Mouse (Mus musculus) testis, postnatal 14 days (tissue): ENCODE results near the gene Gm10647.
"Not testable (repeated sequence)": the region's sequence is repeated elsewhere in the genome, so short reads cannot be mapped to it uniquely, and the experiment has no call there.

ENCODE experiments used
- DNase-seq: peaks from one replicate; pipeline ENCODE4 v3.0.0; 2021; ENCODE audit warnings: low spot score

Gm10647 gene

GRCm38 (mm10) chr9:66796739-66797138 lies at the start of gene Gm10647:
Gm10647 (plus strand) TSS chr9:66797039.
- no peak for DNase-seq

- no peak for DNase-seq
Measured at GRCm38 (mm10) chr9:66748390-66748789, 48.4 kb upstream of the Gm10647 start.

GRCm38 (mm10) chr9:66752849-66753248 lies 44.0 kb upstream of the Gm10647 start:
- no peak for DNase-seq

GRCm38 (mm10) chr9:66760991-66761390 lies 35.8 kb upstream of the Gm10647 start:
- no peak for DNase-seq

DNA sequence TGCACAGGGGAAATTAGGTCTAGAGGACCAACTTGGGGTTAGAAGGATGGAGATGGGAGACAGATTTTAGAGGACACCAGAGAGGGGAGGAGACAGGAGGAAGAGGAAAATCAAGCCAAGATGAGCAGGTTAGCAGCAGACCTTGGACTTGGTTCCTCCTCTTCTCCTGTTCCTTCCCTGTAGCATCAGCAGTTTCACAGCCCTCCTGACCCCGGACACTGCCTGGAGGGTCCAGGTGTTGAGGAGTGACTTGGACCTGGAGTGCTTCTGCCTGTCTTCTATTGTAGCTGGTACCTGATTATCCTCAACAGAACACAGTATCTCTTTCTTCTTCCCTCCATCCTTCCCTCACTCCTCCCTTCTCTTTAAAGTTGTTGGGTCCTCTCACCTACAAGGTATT lies 28.1 kb upstream of the Gm10647 start:
- no peak for DNase-seq

- no peak for DNase-seq
Measured at GRCm38 (mm10) chr9:66769275-66769674, 27.6 kb upstream of the Gm10647 start.

- no peak for DNase-seq
Measured at GRCm38 (mm10) chr9:66770701-66771100, 26.1 kb upstream of the Gm10647 start.

- DNase-seq, result not testable (repeated sequence)
Measured at GRCm38 (mm10) chr9:66784552-66784951, 12.3 kb upstream of the Gm10647 start.

DNA sequence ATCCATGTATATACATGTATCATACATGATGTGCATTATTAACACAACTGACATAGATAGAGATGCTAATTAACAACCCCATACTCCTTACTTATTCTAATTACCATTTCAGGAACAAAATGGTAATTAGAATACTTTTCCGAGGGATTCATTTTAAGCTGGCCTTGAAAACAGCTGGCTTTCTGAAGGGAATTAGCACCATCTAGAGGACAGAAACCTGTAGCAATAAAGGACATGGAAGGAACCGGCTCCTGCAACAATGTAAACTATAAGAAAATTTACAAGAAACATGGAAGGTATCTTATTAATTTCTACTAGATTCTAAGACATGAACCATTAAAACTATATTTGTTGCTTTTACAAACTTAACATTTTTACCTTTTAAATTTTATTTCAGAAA lies 9.0 kb upstream of the Gm10647 start:
- no peak for DNase-seq

GRCm38 (mm10) chr9:66794629-66795463 lies 2.0 kb upstream of the Gm10647 start:
- DNase-seq, result no peak

DNA sequence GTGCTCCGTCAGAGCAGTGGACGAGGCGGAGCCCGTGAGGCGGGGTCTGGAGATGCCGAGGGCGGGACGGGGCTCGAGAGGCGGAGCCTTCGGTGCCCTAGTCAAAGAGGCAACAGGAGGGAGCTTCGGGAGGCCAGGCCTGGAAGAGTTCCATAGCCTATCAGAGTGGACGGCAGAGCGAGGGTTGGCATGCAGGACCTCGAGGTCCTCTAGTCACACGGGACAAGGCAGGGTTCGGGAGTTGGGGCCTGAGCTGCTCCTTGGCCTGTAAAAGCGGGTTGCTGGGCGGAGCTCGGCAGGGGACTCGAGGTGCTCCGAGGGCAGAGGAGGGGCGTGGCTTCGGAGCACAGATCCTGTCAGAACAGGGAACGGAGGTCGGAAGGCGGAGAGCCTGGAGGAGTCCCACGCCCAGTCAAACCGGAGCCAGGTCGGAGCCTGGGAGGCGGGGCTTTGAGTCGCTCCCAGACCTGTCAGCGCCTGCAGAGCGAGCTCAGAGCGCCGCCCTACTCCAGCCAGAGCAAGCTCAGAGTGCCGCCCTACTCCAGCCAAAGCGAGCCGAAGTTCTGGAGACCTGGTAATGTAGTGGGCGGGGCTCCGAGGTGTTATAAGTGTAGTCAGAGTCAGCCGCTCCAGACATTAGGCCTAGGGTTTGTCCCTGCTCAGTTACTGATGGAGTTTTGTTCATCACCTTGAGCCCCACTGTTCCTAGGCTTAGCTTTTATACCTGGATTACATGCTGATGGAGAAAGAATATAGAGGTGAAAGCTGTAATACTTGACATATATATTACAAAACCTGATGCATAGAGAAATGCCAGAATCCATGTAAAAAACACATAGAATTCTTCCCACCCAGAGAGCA lies 1.1 kb upstream of the Gm10647 start, which contains the start of gene Aph1b:
Aph1b (minus strand) TSS at position 27 of the 861 bp plus-strand sequence.
- peak; percentile 94 for DNase-seq

- no peak for DNase-seq
Measured at GRCm38 (mm10) chr9:66801947-66802346, 5.1 kb downstream of the Gm10647 start.

DNA sequence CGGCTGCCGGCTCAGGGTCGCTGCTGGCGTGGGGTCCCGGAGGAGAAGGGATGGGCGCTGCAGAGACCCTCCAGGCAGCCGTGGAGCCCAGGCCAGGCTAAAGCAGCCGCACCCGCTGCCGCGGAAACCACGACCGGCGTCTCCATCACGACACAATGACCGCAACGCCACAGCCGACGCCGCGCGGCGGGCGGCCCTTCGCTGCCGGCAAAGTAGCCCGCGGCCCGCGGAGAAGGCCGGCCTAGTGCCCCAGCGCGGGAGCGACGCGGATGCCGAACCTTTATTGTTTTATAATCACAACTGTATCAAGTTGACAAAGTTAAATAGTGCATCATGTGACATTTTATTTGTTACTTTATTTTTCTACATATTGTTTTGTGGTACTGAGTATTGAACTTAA lies 9.1 kb downstream of the Gm10647 start:
- peak; percentile 20 for DNase-seq

- DNase-seq, result no peak
Measured at GRCm38 (mm10) chr9:66813392-66813791, 16.6 kb downstream of the Gm10647 start.

- no peak for DNase-seq
Measured at GRCm38 (mm10) chr9:66820996-66821395, 24.2 kb downstream of the Gm10647 start.

- not testable (repeated sequence) for DNase-seq
Measured at GRCm38 (mm10) chr9:66822255-66822654, 25.4 kb downstream of the Gm10647 start.

- no peak for DNase-seq
Measured at GRCm38 (mm10) chr9:66825990-66826389, 29.2 kb downstream of the Gm10647 start.

GRCm38 (mm10) chr9:66832366-66832908 lies 35.6 kb downstream of the Gm10647 start:
- no peak for DNase-seq

- no peak for DNase-seq
Measured at GRCm38 (mm10) chr9:66833851-66834250, 37.0 kb downstream of the Gm10647 start.

DNA sequence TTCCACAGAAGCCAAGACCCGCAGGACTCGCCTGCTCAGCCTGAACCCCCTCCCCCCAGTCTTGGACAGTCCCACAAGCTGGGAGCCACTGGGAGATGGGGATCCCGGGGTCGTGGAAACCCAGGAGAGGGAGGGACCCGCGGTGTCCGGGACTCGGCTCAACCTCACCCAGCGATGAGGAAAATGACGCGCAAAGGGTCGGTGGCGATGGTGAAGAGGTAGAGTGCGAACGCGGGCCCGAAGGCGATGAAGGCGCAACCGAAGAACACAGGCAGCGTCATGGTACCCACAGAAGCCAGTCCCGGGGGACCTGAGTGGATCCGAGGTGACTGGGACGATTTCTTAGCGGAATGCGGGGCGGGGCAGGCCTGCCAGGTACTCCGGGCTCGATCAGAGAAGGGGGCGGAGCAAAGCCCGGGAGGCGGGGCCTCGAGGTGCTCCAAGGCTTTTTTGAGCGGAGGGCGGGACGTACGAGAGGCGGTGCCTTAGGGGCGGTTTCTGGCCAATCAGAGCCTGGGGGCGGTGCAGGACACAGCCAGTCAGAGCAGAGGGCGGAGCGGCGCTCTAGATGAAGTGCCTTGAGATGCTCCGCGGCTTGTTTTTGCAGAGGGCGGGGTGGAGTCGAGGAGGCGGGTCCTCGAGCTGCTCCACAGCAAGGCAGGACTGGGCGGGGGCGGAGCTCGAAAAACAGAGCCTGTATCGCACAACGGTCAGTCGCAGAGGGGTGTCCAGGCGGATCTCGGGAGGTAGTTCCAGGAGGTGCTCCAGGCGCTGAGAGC lies 37.7 kb downstream of the Gm10647 start, which contains the start of gene Aph1c:
Aph1c (minus strand) TSS at position 409 of the 779 bp plus-strand sequence.
- peak; percentile 99 for DNase-seq

DNA sequence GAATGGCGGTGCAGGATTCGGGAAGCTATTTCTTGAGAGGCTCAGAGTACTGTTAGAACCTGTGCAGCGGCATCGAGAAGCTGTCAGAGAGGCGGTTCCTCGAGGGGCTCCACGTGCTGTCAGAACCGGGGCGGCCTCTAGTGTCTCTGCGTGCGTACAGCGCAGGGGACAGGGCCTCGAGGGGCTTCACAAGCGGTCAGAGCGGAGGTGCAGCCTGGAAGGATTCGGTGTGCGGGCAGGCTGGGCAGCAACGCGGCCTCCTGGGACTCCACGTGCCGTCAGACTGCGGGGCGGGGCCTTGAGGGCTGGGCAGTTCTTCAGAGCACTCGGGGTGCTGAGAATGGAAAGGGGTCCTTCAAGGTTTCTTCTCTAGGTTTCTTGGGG lies 38.2 kb downstream of the Gm10647 start:
- peak; percentile 82 for DNase-seq

GRCm38 (mm10) chr9:66846822-66847221 lies 50.0 kb downstream of the Gm10647 start:
- DNase-seq, result no peak
